Mouse (Mus musculus): ENCODE measurements at regions not wholly inside any gene's neighbourhood (a gene's known extent, or its start where the extent isn't known, plus 50 kb on each side); places are given as distances from the start of the nearest gene placed in this dataset.

- no peak overlapping the region for H3K9ac ChIP-seq (ENCODE audit: low read depth, low read length)
- H3K4me3 ChIP-seq (ENCODE audit: insufficient read depth, low read depth, low read length) = no peak overlapping the region
- H3K27me3 ChIP-seq (ENCODE audit: control insufficient read depth, insufficient read depth, low read length) = no peaks in the 10 kb centered on the region
- no peak for DNase-seq (ENCODE audit: extremely low read depth, low read depth, low spot score)
- TF ChIP-seq CTCF (IDR thresholded peaks at IDR 0.05; ENCODE audit: low read depth, low read length) (no peak), POLR2A (IDR thresholded peaks at IDR 0.05; ENCODE audit: extremely low read depth, insufficient read depth, low read length) (no peak)
- no peaks in the 10 kb centered on the region for H3K79me2 ChIP-seq (ENCODE audit: control insufficient read depth, insufficient read depth, low read length)
- 79% methylated on average over 2 of the region's 2 CpGs for WGBS
- no peaks in the 10 kb centered on the region for H3K4me1 ChIP-seq (ENCODE audit: control insufficient read depth, insufficient read depth, low read length)
- H3K27ac ChIP-seq (replicated peaks; ENCODE audit: insufficient read depth, low read depth, low read length) = no peak overlapping the region
- H3K36me3 ChIP-seq (ENCODE audit: control insufficient read depth, insufficient read depth, low read length) = no peaks in the 10 kb centered on the region
Observed at GRCm38 (mm10) chr16:57888138-57888537, 133.6 kb upstream of the Col8a1 start.

GRCm38 (mm10) chr16:57888553-57888952 is 134.0 kb upstream of the Col8a1 start:
- TF ChIP-seq POLR2A (IDR thresholded peaks at IDR 0.05; ENCODE audit: extremely low read depth, insufficient read depth, low read length) (no peak), CTCF (IDR thresholded peaks at IDR 0.05; ENCODE audit: low read depth, low read length) (no peak)
- H3K27ac ChIP-seq (replicated peaks; ENCODE audit: insufficient read depth, low read depth, low read length) = no peak overlapping the region
- no peaks in the 10 kb centered on the region for H3K4me1 ChIP-seq (ENCODE audit: control insufficient read depth, insufficient read depth, low read length)
- no peaks in the 10 kb centered on the region for H3K27me3 ChIP-seq (ENCODE audit: control insufficient read depth, insufficient read depth, low read length)
- no peaks in the 10 kb centered on the region for H3K79me2 ChIP-seq (ENCODE audit: control insufficient read depth, insufficient read depth, low read length)
- H3K9ac ChIP-seq (ENCODE audit: low read depth, low read length) = no peak overlapping the region
- no peaks in the 10 kb centered on the region for H3K36me3 ChIP-seq (ENCODE audit: control insufficient read depth, insufficient read depth, low read length)
- DNase-seq (ENCODE audit: extremely low read depth, low read depth, low spot score) = no peak
- WGBS = 76% methylated on average over 2 of the region's 2 CpGs
- H3K4me3 ChIP-seq (ENCODE audit: insufficient read depth, low read depth, low read length) = no peak overlapping the region

- no peak overlapping the region for H3K27ac ChIP-seq (replicated peaks; ENCODE audit: insufficient read depth, low read depth, low read length)
- TF ChIP-seq CTCF (IDR thresholded peaks at IDR 0.05; ENCODE audit: low read depth, low read length) (no peak), POLR2A (IDR thresholded peaks at IDR 0.05; ENCODE audit: extremely low read depth, insufficient read depth, low read length) (no peak)
- no peak overlapping the region for H3K9ac ChIP-seq (ENCODE audit: low read depth, low read length)
- DNase-seq (ENCODE audit: extremely low read depth, low read depth, low spot score) = no peak
- 79% methylated on average over 5 of the region's 5 CpGs for WGBS
- no peaks in the 10 kb centered on the region for H3K4me1 ChIP-seq (ENCODE audit: control insufficient read depth, insufficient read depth, low read length)
- H3K79me2 ChIP-seq (ENCODE audit: control insufficient read depth, insufficient read depth, low read length) = no peaks in the 10 kb centered on the region
- no peaks in the 10 kb centered on the region for H3K27me3 ChIP-seq (ENCODE audit: control insufficient read depth, insufficient read depth, low read length)
- no peak overlapping the region for H3K4me3 ChIP-seq (ENCODE audit: insufficient read depth, low read depth, low read length)
- H3K36me3 ChIP-seq (ENCODE audit: control insufficient read depth, insufficient read depth, low read length) = no peaks in the 10 kb centered on the region
Observed at GRCm38 (mm10) chr16:57890135-57890534, 135.6 kb upstream of the Col8a1 start.

- no peak overlapping the region for H3K4me3 ChIP-seq (ENCODE audit: insufficient read depth, low read depth, low read length)
- 87% methylated on average over 2 of the region's 2 CpGs for WGBS
- no peak for DNase-seq (ENCODE audit: extremely low read depth, low read depth, low spot score)
- TF ChIP-seq POLR2A (IDR thresholded peaks at IDR 0.05; ENCODE audit: extremely low read depth, insufficient read depth, low read length) (no peak), CTCF (IDR thresholded peaks at IDR 0.05; ENCODE audit: low read depth, low read length) (no peak)
- no peaks in the 10 kb centered on the region for H3K27me3 ChIP-seq (ENCODE audit: control insufficient read depth, insufficient read depth, low read length)
- no peaks in the 10 kb centered on the region for H3K4me1 ChIP-seq (ENCODE audit: control insufficient read depth, insufficient read depth, low read length)
- H3K79me2 ChIP-seq (ENCODE audit: control insufficient read depth, insufficient read depth, low read length) = no peaks in the 10 kb centered on the region
- H3K9ac ChIP-seq (ENCODE audit: low read depth, low read length) = no peak overlapping the region
- no peak overlapping the region for H3K27ac ChIP-seq (replicated peaks; ENCODE audit: insufficient read depth, low read depth, low read length)
- H3K36me3 ChIP-seq (ENCODE audit: control insufficient read depth, insufficient read depth, low read length) = no peaks in the 10 kb centered on the region
Observed at GRCm38 (mm10) chr16:57893111-57893510, 138.6 kb upstream of the Col8a1 start.

- DNase-seq (ENCODE audit: extremely low read depth, low read depth, low spot score) = no peak
- Histone ChIP-seq H3K4me1 (ENCODE audit: control insufficient read depth, insufficient read depth, low read length) (no peaks in the 10 kb centered on the region), H3K36me3 (ENCODE audit: control insufficient read depth, insufficient read depth, low read length) (no peaks in the 10 kb centered on the region), H3K27me3 (ENCODE audit: control insufficient read depth, insufficient read depth, low read length) (no peaks in the 10 kb centered on the region), H3K27ac (replicated peaks; ENCODE audit: insufficient read depth, low read depth, low read length) (no peak overlapping the region), H3K79me2 (ENCODE audit: control insufficient read depth, insufficient read depth, low read length) (no peaks in the 10 kb centered on the region), H3K4me3 (ENCODE audit: insufficient read depth, low read depth, low read length) (no peak overlapping the region), H3K9ac (ENCODE audit: low read depth, low read length) (no peak overlapping the region)
- no peak for TF ChIP-seq CTCF (IDR thresholded peaks at IDR 0.05; ENCODE audit: low read depth, low read length)
- no peak for TF ChIP-seq POLR2A (IDR thresholded peaks at IDR 0.05; ENCODE audit: extremely low read depth, insufficient read depth, low read length)
- WGBS = 81% methylated on average over 5 of the region's 5 CpGs
Observed at GRCm38 (mm10) chr16:57893698-57894352, 139.3 kb upstream of the Col8a1 start.

- Histone ChIP-seq H3K4me3 (ENCODE audit: insufficient read depth, low read depth, low read length) (no peak overlapping the region), H3K79me2 (ENCODE audit: control insufficient read depth, insufficient read depth, low read length) (no peaks in the 10 kb centered on the region), H3K4me1 (ENCODE audit: control insufficient read depth, insufficient read depth, low read length) (no peaks in the 10 kb centered on the region), H3K9ac (ENCODE audit: low read depth, low read length) (no peak overlapping the region), H3K27ac (replicated peaks; ENCODE audit: insufficient read depth, low read depth, low read length) (no peak overlapping the region), H3K27me3 (ENCODE audit: control insufficient read depth, insufficient read depth, low read length) (no peaks in the 10 kb centered on the region), H3K36me3 (ENCODE audit: control insufficient read depth, insufficient read depth, low read length) (no peaks in the 10 kb centered on the region)
- no peak for DNase-seq (ENCODE audit: extremely low read depth, low read depth, low spot score)
- 85% methylated on average over 4 of the region's 4 CpGs for WGBS
- TF ChIP-seq POLR2A (IDR thresholded peaks at IDR 0.05; ENCODE audit: extremely low read depth, insufficient read depth, low read length) (no peak), CTCF (IDR thresholded peaks at IDR 0.05; ENCODE audit: low read depth, low read length) (no peak)
Observed at GRCm38 (mm10) chr16:57901006-57901405, 146.5 kb upstream of the Col8a1 start.
